Mouse (Mus musculus) cortical plate, adult 2 months (tissue): ENCODE results near the gene 2310033P09Rik.

ENCODE experiments used
- CTCF ChIP-seq: fragments of 200-500 bp; IDR thresholded peaks from 2 replicates; pipeline ENCODE4 v1.5.1; 2011; ENCODE audit warnings: mild to moderate bottlenecking, control low read depth, low read length; ENCODE audit not compliant: insufficient read depth; ENCODE audit errors: extremely low read depth
- POLR2A ChIP-seq: fragments of 200-500 bp; IDR thresholded peaks from 2 replicates; pipeline ENCODE4 v1.6.1; 2011; ENCODE audit warnings: mild to moderate bottlenecking, low read length, control low read depth; ENCODE audit not compliant: insufficient read depth; ENCODE audit errors: extremely low read depth

DNA sequence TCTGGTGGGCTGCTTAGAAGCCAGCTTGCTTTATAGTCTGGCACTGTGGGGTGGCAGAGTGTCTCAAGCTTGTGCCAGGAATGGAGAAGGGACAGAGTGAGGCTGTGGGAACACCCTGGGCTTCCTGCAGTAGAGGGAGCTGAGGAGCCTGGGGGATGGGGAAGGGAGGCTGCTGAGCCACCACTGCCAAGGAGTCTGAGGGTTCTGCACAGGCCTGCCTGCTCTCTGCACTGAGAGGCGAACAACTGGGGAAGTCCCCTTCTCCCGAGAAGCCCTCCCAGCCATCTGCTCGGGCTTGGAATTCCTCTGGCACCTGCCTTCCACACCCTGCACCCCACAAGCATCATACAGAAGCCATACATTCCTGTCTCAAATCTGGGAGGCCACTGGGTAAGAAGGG, 33.7 kb downstream of the 2310033P09Rik start:
- TF ChIP-seq POLR2A (no peak), CTCF (no peak)
